Mouse (Mus musculus): ENCODE measurements around the gene Elane. TPM values are rescaled to one million over a fixed set of nuclear protein-coding genes. Genes with fewer than 3 reads are reported as not detected.

Elane gene
- polyA plus RNA-seq, 1 experiment = 23.2 TPM

- Histone ChIP-seq H3K4me1 (peaks cover 96% of the 10 kb centered on the region), H3K36me3 (replicated peaks; ENCODE audit: low read length) (peaks cover 87% of the 10 kb centered on the region), H3K27me3 (replicated peaks) (no peaks in the 10 kb centered on the region)
Measured at GRCm38 (mm10) chr10:79933145-79933679, 47.2 kb downstream of the Elane start.

GRCm38 (mm10) chr10:79933861-79934260 is 47.8 kb downstream of the Elane start:
- Histone ChIP-seq H3K4me1 (peaks cover 100% of the 10 kb centered on the region), H3K4me3 (replicated peaks) (peak overlapping the region; percentile 43), H3K36me3 (replicated peaks; ENCODE audit: low read length) (peaks cover 93% of the 10 kb centered on the region), H3K9me3 (no peaks in the 10 kb centered on the region), H3K27me3 (replicated peaks) (no peaks in the 10 kb centered on the region)
- TF ChIP-seq GATA1 (IDR thresholded peaks at IDR 0.05; ENCODE audit: borderline replicate concordance, low read length) (no peak), FLI1 (IDR thresholded peaks at IDR 0.05; ENCODE audit: low read length) (no peak)

More at GRCm38 (mm10) chr10:79933145-79933679, 47.2 kb downstream of the Elane start:
- no peaks in the 10 kb centered on the region for H3K9me3 ChIP-seq
- TF ChIP-seq GATA1 (IDR thresholded peaks at IDR 0.05; ENCODE audit: borderline replicate concordance, low read length) (no peak), FLI1 (IDR thresholded peaks at IDR 0.05; ENCODE audit: low read length) (no peak)
- H3K4me3 ChIP-seq (replicated peaks) = peak overlapping the region; percentile 8

- Histone ChIP-seq H3K36me3 (replicated peaks; ENCODE audit: low read length) (peaks cover 97% of the 10 kb centered on the region), H3K4me3 (replicated peaks) (peak overlapping the region; percentile 46), H3K4me1 (peaks cover 100% of the 10 kb centered on the region), H3K27me3 (replicated peaks) (no peaks in the 10 kb centered on the region), H3K9me3 (no peaks in the 10 kb centered on the region)
- no peak for TF ChIP-seq GATA1 (IDR thresholded peaks at IDR 0.05; ENCODE audit: borderline replicate concordance, low read length)
- TF ChIP-seq FLI1 (IDR thresholded peaks at IDR 0.05; ENCODE audit: low read length) = no peak
Measured at GRCm38 (mm10) chr10:79934272-79934721, 48.2 kb downstream of the Elane start.

- no peaks in the 10 kb centered on the region for H3K9me3 ChIP-seq
- no peak for TF ChIP-seq FLI1 (IDR thresholded peaks at IDR 0.05; ENCODE audit: low read length)
- TF ChIP-seq GATA1 (IDR thresholded peaks at IDR 0.05; ENCODE audit: borderline replicate concordance, low read length) = no peak
- H3K36me3 ChIP-seq (replicated peaks; ENCODE audit: low read length) = peaks cover 99% of the 10 kb centered on the region
- peak overlapping the region; percentile 18 for H3K4me3 ChIP-seq (replicated peaks)
- no peaks in the 10 kb centered on the region for H3K27me3 ChIP-seq (replicated peaks)
- H3K4me1 ChIP-seq = peaks cover 100% of the 10 kb centered on the region
Measured at GRCm38 (mm10) chr10:79934794-79935569, 48.9 kb downstream of the Elane start.

- Histone ChIP-seq H3K4me3 (replicated peaks) (peak overlapping the region; percentile 81), H3K9me3 (no peaks in the 10 kb centered on the region), H3K4me1 (peaks cover 100% of the 10 kb centered on the region), H3K36me3 (replicated peaks; ENCODE audit: low read length) (peaks cover 99% of the 10 kb centered on the region), H3K27me3 (replicated peaks) (no peaks in the 10 kb centered on the region)
- TF ChIP-seq GATA1 (IDR thresholded peaks at IDR 0.05; ENCODE audit: borderline replicate concordance, low read length) = no peak
- no peak for TF ChIP-seq FLI1 (IDR thresholded peaks at IDR 0.05; ENCODE audit: low read length)
Measured at GRCm38 (mm10) chr10:79936284-79936910, 50.4 kb downstream of the Elane start.

- H3K36me3 ChIP-seq (replicated peaks; ENCODE audit: low read length) = peaks cover 99% of the 10 kb centered on the region
- peaks cover 100% of the 10 kb centered on the region for H3K4me1 ChIP-seq
- H3K9me3 ChIP-seq = no peaks in the 10 kb centered on the region
- TF ChIP-seq GATA1 (IDR thresholded peaks at IDR 0.05; ENCODE audit: borderline replicate concordance, low read length) = no peak
- TF ChIP-seq FLI1 (IDR thresholded peaks at IDR 0.05; ENCODE audit: low read length) = no peak
- no peaks in the 10 kb centered on the region for H3K27me3 ChIP-seq (replicated peaks)
- peak overlapping the region; percentile 89 for H3K4me3 ChIP-seq (replicated peaks)
Measured at GRCm38 (mm10) chr10:79936911-79937441, 50.9 kb downstream of the Elane start.

Other genes with a start within 250 kb of the Elane start
- not detected in 2 replicates for gene Shc2, start 248.3 kb upstream of the Elane start, polyA plus RNA-seq (2012; ENCODE audit: insufficient read depth, low replicate concordance)
- gene Odf3l2, start 240.5 kb upstream of the Elane start, polyA plus RNA-seq (2012; ENCODE audit: insufficient read depth, low replicate concordance) = not detected in 2 replicates
- 0.78 TPM in 1 of 2 replicates, not detected in the other for gene Madcam1, start 221.7 kb upstream of the Elane start, polyA plus RNA-seq (2012; ENCODE audit: insufficient read depth, low replicate concordance)
- gene Tpgs1, start 216.9 kb upstream of the Elane start, polyA plus RNA-seq (2012; ENCODE audit: insufficient read depth, low replicate concordance) = 209 and 257 TPM in 2 replicates
- gene Cdc34, start 204.1 kb upstream of the Elane start, polyA plus RNA-seq (2012; ENCODE audit: insufficient read depth, low replicate concordance) = 451 and 1,194 TPM in 2 replicates
- 1.4 and 2.2 TPM in 2 replicates for gene Gzmm, start 197.2 kb upstream of the Elane start, polyA plus RNA-seq (2012; ENCODE audit: insufficient read depth, low replicate concordance)
- 2,144 and 3,272 TPM in 2 replicates for gene Bsg, start 181.8 kb upstream of the Elane start, polyA plus RNA-seq (2012; ENCODE audit: insufficient read depth, low replicate concordance)
- 1.5 and 1.8 TPM in 2 replicates for gene Hcn2, start 169.6 kb upstream of the Elane start, polyA plus RNA-seq (2012; ENCODE audit: insufficient read depth, low replicate concordance)
- 11.1 and 25.3 TPM in 2 replicates for gene Polrmt, start 139.7 kb upstream of the Elane start, polyA plus RNA-seq (2012; ENCODE audit: insufficient read depth, low replicate concordance)
- gene Fgf22, start 131.2 kb upstream of the Elane start, polyA plus RNA-seq (2012; ENCODE audit: insufficient read depth, low replicate concordance) = not detected in 2 replicates
- 302 and 542 TPM in 2 replicates for gene Rnf126, start 119.3 kb upstream of the Elane start, polyA plus RNA-seq (2012; ENCODE audit: insufficient read depth, low replicate concordance)
- 1.6 TPM in 1 of 2 replicates, not detected in the other for gene Fstl3, start 109.0 kb upstream of the Elane start, polyA plus RNA-seq (2012; ENCODE audit: insufficient read depth, low replicate concordance)
- 0.70 TPM in 1 of 2 replicates, not detected in the other for gene Prss57, start 95.3 kb upstream of the Elane start, polyA plus RNA-seq (2012; ENCODE audit: insufficient read depth, low replicate concordance)
- gene Palm, start 92.7 kb upstream of the Elane start, polyA plus RNA-seq (2012; ENCODE audit: insufficient read depth, low replicate concordance) = 39.0 and 54.6 TPM in 2 replicates
- gene Misp, start 65.3 kb upstream of the Elane start, polyA plus RNA-seq (2012; ENCODE audit: insufficient read depth, low replicate concordance) = 1.5 and 2.5 TPM in 2 replicates
- gene Ptbp1, start 31.8 kb upstream of the Elane start, polyA plus RNA-seq (2012; ENCODE audit: insufficient read depth, low replicate concordance) = 849 and 1,831 TPM in 2 replicates
- 96.7 and 434 TPM in 2 replicates for gene Prtn3, start 11.8 kb upstream of the Elane start, polyA plus RNA-seq (2012; ENCODE audit: insufficient read depth, low replicate concordance)
- gene Plppr3, start 11.6 kb upstream of the Elane start, polyA plus RNA-seq (2012; ENCODE audit: insufficient read depth, low replicate concordance) = 0.80 and 16.9 TPM in 2 replicates
- gene Cfd, start 4.6 kb downstream of the Elane start, polyA plus RNA-seq (2012; ENCODE audit: insufficient read depth, low replicate concordance) = not detected in 2 replicates
- 32.2 and 85.7 TPM in 2 replicates for gene Med16, start 22.7 kb downstream of the Elane start, polyA plus RNA-seq (2012; ENCODE audit: insufficient read depth, low replicate concordance)
- gene Gm26602, start 24.6 kb downstream of the Elane start, polyA plus RNA-seq (2012; ENCODE audit: insufficient read depth, low replicate concordance) = not detected in 2 replicates
- gene Kiss1r, start 30.7 kb downstream of the Elane start, polyA plus RNA-seq (2012; ENCODE audit: insufficient read depth, low replicate concordance) = 2.7 and 4.5 TPM in 2 replicates
- gene R3hdm4, start 35.0 kb downstream of the Elane start, polyA plus RNA-seq (2012; ENCODE audit: insufficient read depth, low replicate concordance) = 418 and 597 TPM in 2 replicates
- 89.7 and 142 TPM in 2 replicates for gene Arid3a, start 40.8 kb downstream of the Elane start, polyA plus RNA-seq (2012; ENCODE audit: insufficient read depth, low replicate concordance)
- 22.2 and 23.8 TPM in 2 replicates for gene Wdr18, start 73.9 kb downstream of the Elane start, polyA plus RNA-seq (2012; ENCODE audit: insufficient read depth, low replicate concordance)
- gene Grin3b, start 84.5 kb downstream of the Elane start, polyA plus RNA-seq (2012; ENCODE audit: insufficient read depth, low replicate concordance) = not detected in 2 replicates
- 293 and 686 TPM in 2 replicates for gene Tmem259, start 98.1 kb downstream of the Elane start, polyA plus RNA-seq (2012; ENCODE audit: insufficient read depth, low replicate concordance)
- gene Cnn2, start 102.3 kb downstream of the Elane start, polyA plus RNA-seq (2012; ENCODE audit: insufficient read depth, low replicate concordance) = 1,011 and 1,303 TPM in 2 replicates
- 47.4 and 62.2 TPM in 2 replicates for gene Abca7, start 110.2 kb downstream of the Elane start, polyA plus RNA-seq (2012; ENCODE audit: insufficient read depth, low replicate concordance)
- 375 and 477 TPM in 2 replicates for gene Arhgap45, start 130.4 kb downstream of the Elane start, polyA plus RNA-seq (2012; ENCODE audit: insufficient read depth, low replicate concordance)
- gene Polr2e, start 153.5 kb downstream of the Elane start, polyA plus RNA-seq (2012; ENCODE audit: insufficient read depth, low replicate concordance) = 147 and 260 TPM in 2 replicates
- 3,942 and 9,172 TPM in 2 replicates for gene Gpx4, start 160.9 kb downstream of the Elane start, polyA plus RNA-seq (2012; ENCODE audit: insufficient read depth, low replicate concordance)
- 151 and 347 TPM in 2 replicates for gene Sbno2, start 219.3 kb downstream of the Elane start, polyA plus RNA-seq (2012; ENCODE audit: insufficient read depth, low replicate concordance)
- 153 and 200 TPM in 2 replicates for gene Stk11, start 229.6 kb downstream of the Elane start, polyA plus RNA-seq (2012; ENCODE audit: insufficient read depth, low replicate concordance)